Mouse (Mus musculus) kidney, adult 2 months (tissue): ENCODE results near the gene Cdk10. TPM values are rescaled to one million over a fixed set of nuclear protein-coding genes. Genes with fewer than 3 reads are reported as not detected.
A peak's percentile ranks its signal among the peaks of the same experiment; 100 is the strongest.

Experiments used
- DNase-seq: peaks from one replicate; pipeline ENCODE4 v3.0.0; 2021
- H3K27ac ChIP-seq: fragments of 200-500 bp; 2 replicates; pipeline ENCODE4 v1.5.1; 2012; ENCODE audit warnings: low read depth, low read length, control low read depth, inconsistent platforms; ENCODE audit not compliant: insufficient read depth
- H3K27me3 ChIP-seq: fragments of 200-500 bp; replicated peaks from 2 replicates; pipeline ENCODE4 v1.6.1; 2012; ENCODE audit warnings: mild to moderate bottlenecking, moderate library complexity, low read length, inconsistent platforms; ENCODE audit not compliant: control insufficient read depth, insufficient read depth
- H3K36me3 ChIP-seq: fragments of 200-500 bp; 2 replicates; pipeline ENCODE4 v1.6.1; 2012; ENCODE audit warnings: mild to moderate bottlenecking, moderate library complexity, low read length, inconsistent platforms; ENCODE audit not compliant: control insufficient read depth, insufficient read depth
- H3K4me1 ChIP-seq: fragments of 200-500 bp; 2 replicates; pipeline ENCODE4 v1.6.1; 2011; ENCODE audit warnings: low read length; ENCODE audit not compliant: control insufficient read depth, insufficient read depth
- H3K4me3 ChIP-seq: fragments of 200-500 bp; 2 replicates; pipeline ENCODE4 v1.5.1; 2011; ENCODE audit warnings: mild to moderate bottlenecking, low read depth, low read length, control low read depth; ENCODE audit not compliant: insufficient read depth
- CTCF ChIP-seq: fragments of 200-500 bp; conservative IDR thresholded peaks from 2 replicates; pipeline ENCODE4 v1.5.1; 2011; ENCODE audit warnings: low read depth, mild to moderate bottlenecking, control low read depth, low read length, moderate library complexity, mixed read lengths; ENCODE audit not compliant: insufficient read depth, insufficient read length
- POLR2A ChIP-seq: fragments of 200-500 bp; IDR thresholded peaks from one replicate; pipeline ENCODE4 v1.6.1; 2011; ENCODE audit warnings: low read depth, low read length, control low read depth
- WGBS: fragments of 180-500 bp; shearing (Covaris S2); methylation state at CpG from one replicate; pipeline ENCODE4 v1.1.7; 2018; 5-methylcytosine and 5-hydroxymethylcytosine counted together
- polyA plus RNA-seq: library from polyadenylated mRNA; depleted of rRNA; stranded (reverse); fragments of >200 nt; gene quantifications from 2 replicates; pipeline ENCODE4 v1.2.3, GENCODE M21; 2012; rRNA removed

Cdk10 gene
- polyA plus RNA-seq: 53.3 and 53.7 TPM in 2 replicates

DNA sequence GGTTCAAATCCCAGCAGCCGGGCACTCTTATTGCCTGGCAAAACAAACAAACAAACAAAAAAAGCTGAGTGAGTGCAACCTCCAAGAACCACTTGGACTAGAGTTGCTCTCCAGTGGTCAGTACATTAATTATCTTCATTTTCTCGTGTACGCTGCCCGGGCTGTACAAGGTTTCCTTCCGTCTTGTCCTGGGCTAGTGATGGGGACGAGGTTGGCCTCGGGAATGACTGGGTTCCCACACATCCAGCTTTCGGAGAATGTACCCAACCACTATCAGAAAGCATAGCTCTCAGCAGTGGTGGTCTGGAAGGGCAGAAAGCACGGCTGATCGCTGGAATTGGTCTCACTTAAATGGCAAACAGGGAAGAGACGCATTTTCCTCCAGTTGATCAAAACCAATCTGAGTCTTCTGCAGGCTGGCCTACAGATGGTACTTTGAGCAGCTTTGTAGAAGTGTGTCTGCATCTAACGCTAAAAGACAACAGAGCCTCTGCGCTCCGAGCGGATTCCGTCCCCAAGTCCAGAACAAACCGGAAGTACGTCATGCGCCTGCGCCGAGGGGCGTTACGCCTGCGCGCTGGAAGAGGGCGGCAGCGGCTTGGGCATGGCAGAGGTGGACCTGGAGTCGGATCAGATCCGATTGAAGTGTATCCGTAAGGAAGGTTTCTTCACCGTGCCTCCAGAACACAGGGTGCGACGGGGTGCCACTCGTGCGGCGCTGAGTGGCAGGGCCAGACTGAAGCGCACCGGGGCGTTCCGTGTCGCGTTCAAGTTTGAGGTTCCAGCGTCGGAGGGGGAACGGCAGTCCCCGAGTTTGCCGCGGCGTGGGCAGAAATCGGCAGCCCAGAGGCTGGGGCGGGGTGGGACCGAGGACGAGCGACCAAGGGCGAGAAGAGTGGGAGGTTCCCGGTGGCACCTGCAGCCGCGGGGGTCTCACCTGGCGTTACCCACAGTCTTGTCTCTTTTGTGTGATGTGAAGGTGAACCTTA, at the start of gene Cdk10:
Cdk10 (plus strand) TSS at position 565 of the 989 bp plus-strand sequence.
- H3K27ac ChIP-seq: peak within 1 kb of the TSS; percentile 91
- peaks cover 8% of the 10 kb centered on the region; the same call in 1 of the 2 replicates for H3K4me1 ChIP-seq
- peak; percentile 96 for DNase-seq
- peak within 1 kb of the TSS; percentile 81 for H3K4me3 ChIP-seq
- no peaks in the 10 kb centered on the region for H3K27me3 ChIP-seq
- TF ChIP-seq CTCF: 0 out of 2 replicates have a peak, but pooled peaks have one; percentile 12
- TF ChIP-seq POLR2A: peak; percentile 96
- H3K36me3 ChIP-seq: no peaks in the 10 kb centered on the region
- 1% methylated on average over 59 of the region's 59 CpGs for WGBS

DNA sequence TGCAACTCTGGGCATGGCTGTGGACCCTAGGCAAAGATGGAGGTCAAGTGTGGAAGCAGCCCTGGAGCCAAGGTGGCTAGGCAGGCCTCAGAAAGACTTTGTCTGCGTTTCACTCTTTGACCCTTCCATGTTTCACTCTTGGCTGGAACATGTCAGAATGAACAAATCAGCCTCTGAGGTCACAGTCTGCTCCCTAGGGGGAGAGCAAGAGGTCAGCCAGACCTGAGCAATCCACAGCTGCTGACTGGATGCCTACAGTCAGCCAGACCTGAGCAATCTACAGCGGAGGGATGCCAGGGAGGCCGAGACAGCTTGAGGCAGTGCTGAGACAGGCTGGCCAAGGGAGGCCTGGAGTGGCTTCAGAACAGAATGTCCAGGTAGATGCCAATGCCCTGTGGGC, 43.3 kb upstream of the Cdk10 start:
- peak; percentile 91 for DNase-seq
- 0 out of 2 replicates have a peak overlapping the region, but pooled peaks have one; percentile 5 for H3K27ac ChIP-seq
- WGBS: 56% methylated on average over 3 of the region's 3 CpGs
- H3K36me3 ChIP-seq: no peaks in the 10 kb centered on the region
- TF ChIP-seq POLR2A (no peak), CTCF (no peak)
- no peaks in the 10 kb centered on the region for H3K27me3 ChIP-seq
- peaks cover 2% of the 10 kb centered on the region; the same call in 1 of the 2 replicates for H3K4me1 ChIP-seq
- H3K4me3 ChIP-seq: no peak overlapping the region

GRCm38 (mm10) chr8:123185566-123186409, 38.9 kb upstream of the Cdk10 start, which contains the start of gene Dpep1:
Gene Dpep1 (plus strand): TSS chr8:123186242.
- TF ChIP-seq CTCF (no peak), POLR2A (no peak)
- H3K27me3 ChIP-seq: no peaks in the 10 kb centered on the region
- peak; percentile 80 for DNase-seq
- H3K27ac ChIP-seq: peak within 1 kb of the TSS; percentile 74
- peaks cover 5% of the 10 kb centered on the region; the same call in 1 of the 2 replicates for H3K4me1 ChIP-seq
- H3K4me3 ChIP-seq: peak within 1 kb of the TSS; percentile 44
- H3K36me3 ChIP-seq: no peaks in the 10 kb centered on the region
- WGBS: 32% methylated on average over 19 of the region's 19 CpGs

- no peak for DNase-seq
- Histone ChIP-seq H3K36me3 (no peaks in the 10 kb centered on the region), H3K4me1 (peaks cover 8% of the 10 kb centered on the region; the same call in 1 of the 2 replicates), H3K27ac (no peak overlapping the region), H3K27me3 (no peaks in the 10 kb centered on the region), H3K4me3 (no peak overlapping the region)
- 91% methylated on average over 2 of the region's 2 CpGs for WGBS
- TF ChIP-seq POLR2A (no peak), CTCF (no peak)
These were observed 36.6 kb upstream of the Cdk10 start for GRCm38 (mm10) chr8:123188006-123188405.

DNA sequence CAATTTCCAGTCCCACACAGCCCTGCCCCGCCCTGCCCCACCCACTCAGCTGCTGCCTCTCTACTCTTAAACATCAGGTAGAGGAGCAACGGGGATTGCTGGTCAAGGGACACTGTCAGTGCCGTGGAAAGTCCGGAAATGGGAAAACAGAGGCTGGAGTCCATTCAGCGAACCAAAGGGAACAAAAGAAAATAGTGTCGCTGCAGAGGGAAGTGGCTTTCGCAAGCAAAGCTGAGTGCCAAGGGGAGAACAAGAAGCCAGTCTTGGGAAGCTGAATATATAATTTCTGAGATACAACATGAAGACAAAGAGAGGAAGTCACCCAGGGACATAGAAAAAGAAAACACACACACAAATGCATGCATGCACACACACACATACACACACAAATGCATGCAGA, 35.8 kb upstream of the Cdk10 start:
- 56% methylated on average over 7 of the region's 7 CpGs for WGBS
- TF ChIP-seq POLR2A: no peak
- no peak for TF ChIP-seq CTCF
- no peak for DNase-seq
- Histone ChIP-seq H3K36me3 (no peaks in the 10 kb centered on the region), H3K4me1 (peaks cover 12% of the 10 kb centered on the region; the same call in 1 of the 2 replicates), H3K27me3 (no peaks in the 10 kb centered on the region), H3K27ac (no peak overlapping the region), H3K4me3 (no peak overlapping the region)

DNA sequence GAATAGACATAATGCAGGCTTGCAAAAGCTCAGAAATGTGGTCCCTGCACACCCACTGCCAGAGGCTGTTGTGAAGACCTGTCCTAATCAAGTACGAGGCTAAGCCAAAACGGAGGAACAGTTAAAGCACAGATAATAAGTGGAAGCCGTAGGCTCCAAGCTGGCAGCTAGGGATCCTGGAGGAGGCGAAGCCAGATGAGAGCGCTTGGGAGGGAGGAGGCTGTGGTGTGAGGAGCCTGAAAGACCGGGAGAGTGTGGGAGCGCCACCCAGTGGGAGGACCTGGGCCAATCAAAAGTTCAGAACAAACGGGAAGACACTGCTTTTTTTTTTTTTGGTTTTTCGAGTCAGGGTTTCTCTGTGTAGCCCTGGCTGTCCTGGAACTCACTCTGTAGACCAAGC, 34.0 kb upstream of the Cdk10 start:
- WGBS: 3% methylated on average over 9 of the region's 9 CpGs
- DNase-seq: peak; percentile 88
- peak overlapping the region; percentile 6; the same call in 1 of the 2 replicates for H3K4me3 ChIP-seq
- H3K36me3 ChIP-seq: no peaks in the 10 kb centered on the region
- no peaks in the 10 kb centered on the region for H3K27me3 ChIP-seq
- peaks cover 13% of the 10 kb centered on the region; the same call in 1 of the 2 replicates for H3K4me1 ChIP-seq
- peak overlapping the region; percentile 45 for H3K27ac ChIP-seq
- TF ChIP-seq POLR2A: no peak
- TF ChIP-seq CTCF: peak; percentile 73

DNA sequence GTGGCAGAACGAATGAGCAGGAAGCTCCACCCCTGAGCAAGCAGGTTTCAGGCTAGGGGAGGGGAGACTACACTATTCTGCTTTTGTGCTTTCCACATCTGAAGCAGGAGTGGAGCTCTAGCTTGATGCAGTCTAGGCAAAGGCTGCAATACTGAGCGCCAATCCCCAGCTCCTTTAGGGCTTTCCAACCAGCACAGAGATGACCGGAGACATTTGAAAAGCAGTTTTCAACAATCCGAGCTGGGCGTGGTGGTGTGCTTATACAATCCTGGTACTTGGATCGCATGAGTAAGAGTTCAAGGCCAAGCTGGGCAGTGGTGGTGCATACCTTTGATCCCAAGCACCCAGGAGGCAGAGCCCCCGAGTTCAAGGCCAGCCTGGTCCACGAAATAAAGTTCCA, 32.7 kb upstream of the Cdk10 start:
- Histone ChIP-seq H3K27me3 (no peaks in the 10 kb centered on the region), H3K27ac (0 out of 2 replicates have a peak overlapping the region, but pooled peaks have one; percentile 3), H3K4me3 (no peak overlapping the region), H3K36me3 (no peaks in the 10 kb centered on the region), H3K4me1 (peaks cover 12% of the 10 kb centered on the region; the same call in 1 of the 2 replicates)
- no peak for TF ChIP-seq POLR2A
- TF ChIP-seq CTCF: no peak
- WGBS: 45% methylated on average over 8 of the region's 8 CpGs
- no peak for DNase-seq
